ENCODE assay signal across 22 mouse cellular contexts in the genomic region with DNA sequence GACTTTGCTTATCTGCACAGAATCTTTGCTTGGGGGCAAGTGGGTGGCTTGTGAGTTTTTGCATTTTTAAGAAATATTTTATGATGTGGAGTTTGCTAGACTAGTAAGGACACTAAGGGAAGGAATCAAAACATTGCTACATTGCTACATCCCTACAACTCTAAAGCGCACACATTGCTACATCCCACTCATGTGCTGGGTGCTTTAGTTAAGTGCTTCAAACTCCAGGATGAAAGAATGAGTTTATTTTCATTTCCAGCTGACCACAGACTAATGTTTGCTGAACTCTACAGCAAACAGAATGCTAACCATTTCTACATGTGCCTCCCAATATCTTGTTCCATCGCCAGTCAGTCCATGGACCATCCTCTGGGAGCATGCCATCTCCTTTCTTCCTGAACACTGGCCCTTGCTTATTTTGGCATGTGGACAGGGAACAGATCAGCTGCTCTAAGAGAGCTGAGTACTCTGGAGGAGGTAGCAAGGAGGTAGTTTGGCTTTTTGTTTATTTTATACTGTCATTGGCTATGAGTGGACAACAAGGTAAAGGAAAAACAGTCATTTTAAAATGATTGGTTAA. TPM values are rescaled to one million over a fixed set of nuclear protein-coding genes. Genes with fewer than 3 reads are reported as not detected.
A peak's percentile ranks its signal among the peaks of the same experiment; 100 is the strongest.
DNase-seq lines count a peak whose midpoint lies in the region; ATAC-seq and TF ChIP-seq lines count a peak whose summit lies in the region.
"Had no signal": no experiment of that assay in that cellular context is flagged by ENCODE, and none has a peak within 500 bp of the region (broad histone marks: within the 10 kb centered on the region; RNA-seq: fewer than 3 reads in every experiment).

No protein-coding gene starts in this region.

- no peak for TF ChIP-seq CTCF in layer of hippocampus, adult 2 months (conservative IDR thresholded peaks at IDR 0.05)
- no peak for TF ChIP-seq CTCF in midbrain, postnatal 0 days (IDR thresholded peaks at IDR 0.05)

- H3K9me3 ChIP-seq in midbrain, postnatal 0 days (ENCODE audit: low read length): no peaks in the 10 kb centered on the region
- H3K9me3 ChIP-seq in midbrain, embryonic 15.5 days: no peaks in the 10 kb centered on the region
- H3K9me3 ChIP-seq: hindbrain, embryonic 13.5 days; limb, embryonic 15.5 days; midbrain, embryonic 10.5 days had no signal

- H3K27me3 ChIP-seq in midbrain, postnatal 0 days (ENCODE audit: insufficient read depth, low read length): no peaks in the 10 kb centered on the region
- H3K27me3 ChIP-seq in midbrain, embryonic 15.5 days (replicated peaks): no peaks in the 10 kb centered on the region
- H3K27me3 ChIP-seq: hindbrain, embryonic 13.5 days; limb, embryonic 15.5 days had no signal

- H3K4me1 ChIP-seq in midbrain, postnatal 0 days (ENCODE audit: insufficient read depth, low read length): no peaks in the 10 kb centered on the region
- H3K4me1 ChIP-seq in midbrain, embryonic 15.5 days: peaks cover 8% of the 10 kb centered on the region; the same call in 1 of the 2 replicates

- whole genome bisulfite sequencing in midbrain, postnatal 0 days: 81% methylated on average over 2 of the region's 2 CpGs
- WGBS in midbrain, embryonic 15.5 days: 88% methylated on average over 2 of the region's 2 CpGs

- peak; percentile 34 to 37 for DNase-seq in cerebellum, postnatal 10 days
- no peak for DNase-seq in cerebellum, postnatal 25 days
- no peak for DNase-seq in layer of hippocampus, adult 2 months (ENCODE audit: low spot score in 2 of 2)
- no peak for DNase-seq in layer of hippocampus, adult 9-10 months (ENCODE audit: low spot score)
- DNase-seq in midbrain, postnatal 0 days (ENCODE audit: low spot score): peak; percentile 15
- DNase-seq in frontal cortex, adult 2 months (ENCODE audit: extremely low spot score in 1 of 2, low spot score in 1 of 2): no peak
- DNase-seq in B cell, adult 2 months: no peak
- DNase-seq: adrenal gland, adult 8-10 months; cerebellum, adult 8-10 months; forebrain, postnatal 0 days; heart, adult 2 months; layer of hippocampus, adult 9-11 months had no signal

- no peak overlapping the region for H3K4me2 ChIP-seq in midbrain, postnatal 0 days (ENCODE audit: low read depth, low read length, poor library complexity, severe bottlenecking)
- H3K4me2 ChIP-seq in midbrain, embryonic 15.5 days: no peak overlapping the region
- H3K4me2 ChIP-seq: hindbrain, embryonic 13.5 days; limb, embryonic 15.5 days had no signal

- no peaks in the 10 kb centered on the region for H3K36me3 ChIP-seq in midbrain, postnatal 0 days (ENCODE audit: insufficient read depth, low read length)
- no peaks in the 10 kb centered on the region for H3K36me3 ChIP-seq in midbrain, embryonic 15.5 days (replicated peaks)
- H3K36me3 ChIP-seq: hindbrain, embryonic 13.5 days; limb, embryonic 15.5 days; midbrain, embryonic 10.5 days had no signal

- no peak for ATAC-seq in midbrain, postnatal 0 days (ENCODE audit: low FRiP score)
- ATAC-seq in midbrain, embryonic 15.5 days (replicated peaks): no peak
- ATAC-seq: forebrain, postnatal 0 days; intestine, postnatal 0 days had no signal

- no peak overlapping the region for H3K4me3 ChIP-seq in layer of hippocampus, adult 2 months
- H3K4me3 ChIP-seq in midbrain, postnatal 0 days (ENCODE audit: low read depth, low read length): no peak overlapping the region
- no peak overlapping the region for H3K4me3 ChIP-seq in midbrain, embryonic 15.5 days
- H3K4me3 ChIP-seq: erythroblast, embryonic 14.5 days; heart, adult 2 months; hindbrain, embryonic 13.5 days; limb, embryonic 15.5 days; midbrain, embryonic 10.5 days had no signal

- peak overlapping the region; percentile 14; the same call in 1 of the 2 replicates for H3K27ac ChIP-seq in layer of hippocampus, adult 2 months
- H3K27ac ChIP-seq in midbrain, postnatal 0 days (ENCODE audit: low read depth, low read length): no peak overlapping the region
- no peak overlapping the region for H3K27ac ChIP-seq in midbrain, embryonic 15.5 days
- H3K27ac ChIP-seq: heart, adult 2 months; hindbrain, embryonic 13.5 days; limb, embryonic 15.5 days; midbrain, embryonic 10.5 days had no signal

- H3K9ac ChIP-seq in midbrain, postnatal 0 days (replicated peaks; ENCODE audit: low read length, poor library complexity, severe bottlenecking): no peak overlapping the region
- H3K9ac ChIP-seq in midbrain, embryonic 15.5 days: no peak overlapping the region
- H3K9ac ChIP-seq: forebrain, postnatal 0 days; hindbrain, embryonic 13.5 days; limb, embryonic 15.5 days had no signal

RNA-seq across cellular contexts. Expression of gene Sord, which starts 3.4 kb away (rescaled TPM):
- 10 to 100 TPM; 19.0 to 19.3 TPM for total RNA-seq in layer of hippocampus, adult 2 months (2021)
- total RNA-seq in midbrain, postnatal 0 days (2014; rRNA removed): 32.5 and 33.8 TPM in 2 replicates
- 29.4 and 31.1 TPM in 2 replicates for polyA plus RNA-seq in midbrain, postnatal 0 days (2015; fragmentation: Nextera tagmentation; extraction: Ambion mirVana)
- 20.5 and 22.2 TPM in 2 replicates for polyA plus RNA-seq in midbrain, embryonic 15.5 days (2015; fragmentation: Nextera tagmentation; extraction: Ambion mirVana)
- polyA plus RNA-seq in frontal cortex, adult 2 months (2012; rRNA removed): 14.4 and 15.9 TPM in 2 replicates

RNA-seq across cellular contexts. Expression of gene Terb2, which starts 51.9 kb away (rescaled TPM):
- not detected for total RNA-seq in layer of hippocampus, adult 2 months (2021)
- total RNA-seq in midbrain, postnatal 0 days (2014; rRNA removed): not detected in 2 replicates
- not detected in 2 replicates for polyA plus RNA-seq in midbrain, postnatal 0 days (2015; fragmentation: Nextera tagmentation; extraction: Ambion mirVana)
- not detected in 2 replicates for polyA plus RNA-seq in midbrain, embryonic 15.5 days (2015; fragmentation: Nextera tagmentation; extraction: Ambion mirVana)
- polyA plus RNA-seq in frontal cortex, adult 2 months (2012; rRNA removed): not detected in 2 replicates
- total RNA-seq: adrenal gland, adult 8-10 months; forebrain, postnatal 0 days; gastrocnemius, adult 8-10 months; heart, adult 2 months had no signal
- polyA plus RNA-seq: erythroblast, embryonic 14.5 days; forebrain, postnatal 0 days; heart, adult 2 months; heart, embryonic 16.5 days; hindbrain, embryonic 13.5 days; intestine, postnatal 0 days; limb, embryonic 15.5 days; midbrain, embryonic 10.5 days; small intestine, adult 2 months; stomach, embryonic 14.5 days had no signal

RNA-seq across cellular contexts. Expression of gene Patl2, which starts 52.0 kb away (rescaled TPM):
- not detected for total RNA-seq in layer of hippocampus, adult 2 months (2021)
- 0.16 TPM in 1 of 2 replicates, not detected in the other for total RNA-seq in midbrain, postnatal 0 days (2014; rRNA removed)
- 0.06 TPM in 1 of 2 replicates, not detected in the other for polyA plus RNA-seq in midbrain, postnatal 0 days (2015; fragmentation: Nextera tagmentation; extraction: Ambion mirVana)
- polyA plus RNA-seq in midbrain, embryonic 15.5 days (2015; fragmentation: Nextera tagmentation; extraction: Ambion mirVana): not detected in 2 replicates
- polyA plus RNA-seq in frontal cortex, adult 2 months (2012; rRNA removed): 0.08 TPM in 1 of 2 replicates, not detected in the other
- total RNA-seq: forebrain, postnatal 0 days; gastrocnemius, adult 8-10 months; heart, adult 2 months had no signal
- polyA plus RNA-seq: erythroblast, embryonic 14.5 days; forebrain, postnatal 0 days; heart, adult 2 months; hindbrain, embryonic 13.5 days; limb, embryonic 15.5 days; midbrain, embryonic 10.5 days; small intestine, adult 2 months; stomach, embryonic 14.5 days had no signal

Comparison
In these comparisons a context has a peak if more than half of its experiments do, and no peak if none do; other contexts are left out.
1. DNase-seq: peak in cerebellum, postnatal 10 days (2 of 2) and midbrain, postnatal 0 days (single experiment); none in cerebellum, postnatal 25 days (0 of 2), layer of hippocampus, adult 2 months (0 of 2), layer of hippocampus, adult 9-10 months (single experiment), frontal cortex, adult 2 months (0 of 2) and B cell, adult 2 months (0 of 2).